21 mouse cellular contexts compared by ENCODE assay signal in the genomic region with DNA sequence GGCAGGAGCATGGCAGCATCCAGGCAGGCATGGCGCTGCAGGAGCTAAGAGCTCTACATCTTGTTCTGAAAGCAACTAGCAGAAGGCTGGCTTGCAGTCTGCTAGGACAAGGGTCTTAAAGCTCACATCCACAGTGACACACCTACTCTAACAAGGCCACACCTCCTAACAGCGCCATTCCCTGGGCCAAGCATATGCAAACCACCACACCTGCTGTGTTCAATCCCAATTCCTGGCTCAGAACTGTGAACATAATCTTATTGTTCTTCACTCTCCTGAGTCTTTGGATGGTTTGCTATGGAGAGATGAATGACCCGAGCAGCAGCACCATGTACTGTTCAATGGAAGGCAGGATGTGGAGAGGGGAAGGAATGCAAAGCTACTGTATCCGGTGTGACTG.
"Had no signal": no experiment of that assay in that cellular context is flagged by ENCODE, and none has a peak within 500 bp of the region (broad histone marks: within the 10 kb centered on the region; RNA-seq: fewer than 3 reads in every experiment).

No protein-coding gene starts in this region.

- DNase-seq: gastrocnemius, postnatal 14 days; gastrocnemius, postnatal 36 days; heart, adult 2 months; heart, postnatal 10 days; heart, postnatal 4 days; kidney, adult 18-20 months; kidney, postnatal 10 days; kidney, postnatal 25 days; kidney, postnatal 4 days; liver; liver, embryonic 13.5 days; liver, postnatal 0 days had no signal

- H3K27me3 ChIP-seq: heart, embryonic 12.5 days; hindbrain, embryonic 12.5 days; intestine, embryonic 15.5 days; limb, embryonic 12.5 days; liver, embryonic 13.5 days; liver, embryonic 15.5 days had no signal

- H3K36me3 ChIP-seq: heart, embryonic 12.5 days; hindbrain, embryonic 10.5 days; hindbrain, embryonic 12.5 days; intestine, embryonic 15.5 days; limb, embryonic 10.5 days; limb, embryonic 12.5 days; liver, embryonic 13.5 days; liver, embryonic 15.5 days had no signal

- H3K4me3 ChIP-seq: heart, adult 2 months; heart, embryonic 12.5 days; hindbrain, embryonic 10.5 days; hindbrain, embryonic 12.5 days; intestine, embryonic 15.5 days; layer of hippocampus, adult 2 months; left cerebral cortex, adult 2 months; limb, embryonic 10.5 days; limb, embryonic 12.5 days; liver, embryonic 13.5 days; liver, embryonic 15.5 days had no signal
